Mouse (Mus musculus) stomach, embryonic 16.5 days (tissue): ENCODE measurements at regions not wholly inside any gene's neighbourhood (a gene's known extent, or its start where the extent isn't known, plus 50 kb on each side); places are given as distances from the start of the nearest gene placed in this dataset.

Experiments used
- ATAC-seq: fragments of 200-750 bp; cut with Nextera tagmentation; 2 replicates; pipeline ENCODE4 v1.8.0; 2017; ENCODE audit warnings: moderate number of reproducible peaks, moderate TSS enrichment; ENCODE audit not compliant: insufficient read depth, low FRiP score
- H3K27ac ChIP-seq: fragments of 300-500 bp; sonication (generic); 2 replicates; pipeline ENCODE4 v1.5.1; 2014; ENCODE audit warnings: low read length
- H3K27me3 ChIP-seq: fragments of 300-500 bp; sonication (generic); 2 replicates; pipeline ENCODE4 v1.6.1; 2014; ENCODE audit warnings: low read length, control low read depth, mixed read lengths; ENCODE audit not compliant: control insufficient read depth, insufficient read depth
- H3K36me3 ChIP-seq: fragments of 300-500 bp; sonication (generic); 2 replicates; pipeline ENCODE4 v1.6.1; 2014; ENCODE audit warnings: low read length; ENCODE audit not compliant: control insufficient read depth, insufficient read depth
- H3K4me1 ChIP-seq: fragments of 300-500 bp; sonication (generic); 2 replicates; pipeline ENCODE4 v1.6.1; 2014; ENCODE audit warnings: low read length, control low read depth, mixed read lengths; ENCODE audit not compliant: control insufficient read depth, insufficient read depth
- H3K4me2 ChIP-seq: fragments of 300-500 bp; sonication (generic); 2 replicates; pipeline ENCODE4 v1.6.1; 2014; ENCODE audit warnings: low read depth, low read length, mixed read lengths
- H3K4me3 ChIP-seq: fragments of 300-500 bp; sonication (generic); replicated peaks from 2 replicates; pipeline ENCODE4 v1.5.1; 2014; ENCODE audit warnings: mild to moderate bottlenecking, low read length
- H3K9ac ChIP-seq: fragments of 300-500 bp; sonication (generic); 2 replicates; pipeline ENCODE4 v1.6.1; 2014; ENCODE audit warnings: low read length
- H3K9me3 ChIP-seq: fragments of 300-500 bp; sonication (generic); replicated peaks from 2 replicates; pipeline ENCODE4 v1.6.1; 2016; ENCODE audit warnings: low read length, control low read depth; ENCODE audit not compliant: control insufficient read depth
- whole genome bisulfite sequencing: fragments of 180-500 bp; shearing (Covaris S2); extraction: QIAGEN DNeasy Blood & Tissue Kit; methylation state at CpG from one replicate; pipeline ENCODE4 v1.1.7; 2014; 5-methylcytosine and 5-hydroxymethylcytosine counted together

DNA sequence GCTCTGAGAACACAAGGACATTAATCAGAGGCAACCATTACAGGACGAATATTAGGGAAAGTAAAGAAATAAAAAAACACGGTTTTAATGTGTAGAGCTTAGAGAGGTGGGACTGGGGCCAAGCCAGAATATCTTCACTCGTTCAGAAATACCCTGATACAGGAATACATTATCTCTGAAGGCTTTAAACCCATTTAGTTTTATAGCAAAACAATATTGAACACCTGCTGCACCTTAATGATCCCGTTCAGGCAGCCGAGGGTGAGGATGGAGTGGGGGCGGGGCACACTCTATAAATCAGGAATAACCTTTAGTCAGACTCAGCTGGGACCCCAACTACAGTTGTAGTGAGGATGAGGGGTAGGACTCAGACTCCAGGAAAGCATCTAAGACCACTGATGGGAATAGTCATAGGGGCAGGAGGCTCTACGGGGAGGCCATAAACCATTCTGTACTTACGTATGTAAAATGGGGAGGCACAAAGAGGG lies 508.0 kb upstream of the Adam5 start:
- H3K9me3 ChIP-seq, result peaks cover 5% of the 10 kb centered on the region; the same call in 1 of the 2 replicates
- H3K27ac ChIP-seq, result no peak overlapping the region
- no peak overlapping the region for H3K9ac ChIP-seq
- H3K27me3 ChIP-seq, result no peaks in the 10 kb centered on the region
- WGBS, result 61% methylated on average over 8 of the region's 8 CpGs
- H3K4me1 ChIP-seq, result peaks cover 7% of the 10 kb centered on the region; the same call in 1 of the 2 replicates
- no peak overlapping the region for H3K4me3 ChIP-seq
- no peaks in the 10 kb centered on the region for H3K36me3 ChIP-seq
- H3K4me2 ChIP-seq, result no peak overlapping the region
- ATAC-seq, result no peak

DNA sequence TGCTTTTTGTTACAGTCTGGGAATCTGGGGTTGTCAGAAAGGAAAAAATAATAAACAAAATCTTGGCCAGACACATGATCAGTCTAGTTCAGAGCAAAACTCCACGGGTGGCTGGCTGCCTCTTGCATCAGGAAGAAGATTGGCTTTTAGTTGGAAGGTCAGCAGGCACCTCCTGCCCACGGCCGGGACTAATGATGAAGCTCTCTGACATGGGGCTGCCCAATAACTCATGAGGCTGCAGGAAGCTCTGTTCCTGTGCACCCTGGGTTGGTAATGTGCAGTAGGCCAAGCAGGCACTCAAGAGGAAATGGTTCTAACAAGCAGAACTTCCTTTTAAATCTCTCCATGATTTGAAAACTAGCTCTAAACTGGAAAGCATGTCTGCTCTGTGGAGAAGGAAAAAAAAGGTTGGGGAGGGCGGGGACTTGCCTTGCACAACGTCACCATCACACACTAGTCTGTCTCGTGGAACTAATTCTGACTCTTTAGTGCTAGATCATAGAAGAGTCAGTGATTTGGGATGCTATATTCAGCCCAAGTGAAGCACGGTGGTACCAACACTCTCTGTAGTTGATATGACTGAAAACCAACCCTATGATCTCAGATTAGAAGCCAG lies 507.1 kb upstream of the Adam5 start:
- Histone ChIP-seq H3K9ac (no peak overlapping the region), H3K27me3 (no peaks in the 10 kb centered on the region), H3K9me3 (peaks cover 3% of the 10 kb centered on the region; the same call in 1 of the 2 replicates), H3K4me2 (no peak overlapping the region), H3K4me1 (peaks cover 7% of the 10 kb centered on the region; the same call in 1 of the 2 replicates), H3K4me3 (no peak overlapping the region), H3K27ac (no peak overlapping the region), H3K36me3 (no peaks in the 10 kb centered on the region)
- ATAC-seq, result no peak
- 47% methylated on average over 7 of the region's 7 CpGs for WGBS

GRCm38 (mm10) chr8:25329791-25330190 lies 505.6 kb upstream of the Adam5 start:
- H3K9ac ChIP-seq, result no peak overlapping the region
- H3K4me1 ChIP-seq, result peaks cover 7% of the 10 kb centered on the region; the same call in 1 of the 2 replicates
- no peaks in the 10 kb centered on the region for H3K36me3 ChIP-seq
- no peak overlapping the region for H3K4me3 ChIP-seq
- H3K27ac ChIP-seq, result no peak overlapping the region
- 44% methylated on average over 1 of the region's 1 CpGs for WGBS
- no peaks in the 10 kb centered on the region for H3K27me3 ChIP-seq
- H3K4me2 ChIP-seq, result no peak overlapping the region
- no peak; the same call in 1 of the 2 replicates for ATAC-seq
- no peaks in the 10 kb centered on the region for H3K9me3 ChIP-seq

- Histone ChIP-seq H3K4me3 (no peak overlapping the region), H3K9me3 (no peaks in the 10 kb centered on the region), H3K27ac (no peak overlapping the region), H3K4me2 (no peak overlapping the region), H3K4me1 (peaks cover 7% of the 10 kb centered on the region; the same call in 1 of the 2 replicates), H3K27me3 (no peaks in the 10 kb centered on the region), H3K36me3 (no peaks in the 10 kb centered on the region), H3K9ac (no peak overlapping the region)
- ATAC-seq, result no peak
- 69% methylated on average over 3 of the region's 3 CpGs for WGBS
These were observed 504.1 kb upstream of the Adam5 start for GRCm38 (mm10) chr8:25328318-25328717.

DNA sequence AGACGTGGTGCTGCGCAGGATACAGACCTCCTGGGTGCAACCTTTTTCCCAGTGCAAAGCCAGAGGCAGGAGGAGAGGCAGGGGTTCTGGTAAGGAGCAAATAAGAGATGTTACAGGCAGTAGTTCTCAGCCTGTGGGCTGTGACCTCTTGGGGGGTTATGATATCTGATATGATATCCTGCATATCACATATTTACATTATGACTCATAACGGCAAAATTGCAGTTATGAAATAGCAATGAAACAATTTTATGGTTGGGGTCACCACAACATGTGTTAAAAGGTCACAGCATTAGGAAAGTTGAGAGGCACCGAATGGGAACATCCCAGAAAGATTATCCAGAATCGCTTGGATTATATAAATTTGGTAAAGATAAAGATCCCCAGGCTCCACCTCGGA lies 502.8 kb upstream of the Adam5 start:
- H3K36me3 ChIP-seq, result no peaks in the 10 kb centered on the region
- H3K9me3 ChIP-seq, result no peaks in the 10 kb centered on the region
- no peak for ATAC-seq
- no peak overlapping the region for H3K9ac ChIP-seq
- no peak overlapping the region for H3K27ac ChIP-seq
- no peaks in the 10 kb centered on the region for H3K27me3 ChIP-seq
- H3K4me1 ChIP-seq, result peaks cover 7% of the 10 kb centered on the region; the same call in 1 of the 2 replicates
- no peak overlapping the region for H3K4me3 ChIP-seq
- no peak overlapping the region for H3K4me2 ChIP-seq
- 81% methylated on average over 6 of the region's 6 CpGs for WGBS

DNA sequence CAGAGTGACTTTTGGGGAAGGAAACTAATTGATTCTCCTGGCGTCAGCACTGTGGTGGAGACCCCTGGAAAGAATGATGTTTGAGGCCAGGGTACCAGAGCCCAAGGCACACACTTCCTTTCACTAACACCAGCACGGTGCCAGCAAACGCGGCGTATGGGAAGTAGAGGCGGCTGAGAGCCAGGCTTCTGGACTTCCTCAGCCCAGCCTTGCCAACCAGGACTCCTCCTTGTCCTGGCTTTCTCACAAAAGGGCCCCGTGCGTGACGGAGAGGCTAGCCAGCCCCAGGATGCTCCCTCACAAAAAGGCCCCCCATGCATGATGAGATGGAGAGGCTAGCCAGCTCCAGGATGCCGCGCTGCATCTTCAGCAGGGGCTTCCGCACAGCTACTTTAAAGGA lies 502.1 kb upstream of the Adam5 start:
- H3K36me3 ChIP-seq, result no peaks in the 10 kb centered on the region
- WGBS, result 72% methylated on average over 12 of the region's 12 CpGs
- ATAC-seq, result no peak
- no peaks in the 10 kb centered on the region for H3K9me3 ChIP-seq
- peaks cover 7% of the 10 kb centered on the region; the same call in 1 of the 2 replicates for H3K4me1 ChIP-seq
- no peaks in the 10 kb centered on the region for H3K27me3 ChIP-seq
- no peak overlapping the region for H3K27ac ChIP-seq
- no peak overlapping the region for H3K4me2 ChIP-seq
- no peak overlapping the region for H3K4me3 ChIP-seq
- no peak overlapping the region for H3K9ac ChIP-seq

DNA sequence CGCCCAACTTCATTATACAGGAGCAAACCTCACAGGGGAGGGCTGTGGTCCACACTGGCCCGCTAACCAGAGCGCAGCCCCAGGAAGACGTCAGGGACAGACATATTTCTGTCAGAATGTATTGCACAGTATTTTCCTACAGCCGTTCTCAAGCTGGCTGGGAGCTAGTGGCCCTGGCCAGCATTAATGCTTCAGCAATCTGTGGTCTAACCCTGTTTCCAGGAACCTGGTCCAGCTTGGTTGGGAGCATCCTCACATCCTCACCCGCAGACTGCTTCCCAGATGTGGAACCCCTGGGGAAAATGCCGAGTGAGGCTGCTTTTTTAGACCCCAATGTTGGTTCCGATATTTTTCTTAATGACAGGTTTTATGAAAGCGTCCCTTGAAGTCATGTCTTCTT lies 500.6 kb upstream of the Adam5 start:
- Histone ChIP-seq H3K9ac (no peak overlapping the region), H3K27me3 (no peaks in the 10 kb centered on the region), H3K9me3 (no peaks in the 10 kb centered on the region), H3K4me2 (no peak overlapping the region), H3K36me3 (no peaks in the 10 kb centered on the region), H3K4me3 (no peak overlapping the region), H3K4me1 (peaks cover 5% of the 10 kb centered on the region; the same call in 1 of the 2 replicates), H3K27ac (no peak overlapping the region)
- ATAC-seq, result no peak
- WGBS, result 75% methylated on average over 9 of the region's 9 CpGs

- H3K36me3 ChIP-seq, result no peaks in the 10 kb centered on the region
- H3K9me3 ChIP-seq, result no peaks in the 10 kb centered on the region
- H3K4me1 ChIP-seq, result no peaks in the 10 kb centered on the region
- peak overlapping the region; percentile 26; the same call in 1 of the 2 replicates for H3K27ac ChIP-seq
- no peak overlapping the region for H3K9ac ChIP-seq
- H3K4me2 ChIP-seq, result peak overlapping the region; percentile 14; the same call in 1 of the 2 replicates
- ATAC-seq, result no peak
- no peak overlapping the region for H3K4me3 ChIP-seq
- 30% methylated on average over 19 of the region's 19 CpGs for WGBS
- no peaks in the 10 kb centered on the region for H3K27me3 ChIP-seq
These were observed 499.7 kb upstream of the Adam5 start for GRCm38 (mm10) chr8:25323643-25324420.

- no peaks in the 10 kb centered on the region for H3K4me1 ChIP-seq
- no peak overlapping the region for H3K4me2 ChIP-seq
- no peaks in the 10 kb centered on the region for H3K9me3 ChIP-seq
- WGBS, result 82% methylated on average over 4 of the region's 4 CpGs
- H3K36me3 ChIP-seq, result no peaks in the 10 kb centered on the region
- H3K27me3 ChIP-seq, result no peaks in the 10 kb centered on the region
- no peak for ATAC-seq
- H3K9ac ChIP-seq, result no peak overlapping the region
- no peak overlapping the region for H3K4me3 ChIP-seq
- H3K27ac ChIP-seq, result no peak overlapping the region
These were observed 492.2 kb upstream of the Adam5 start for GRCm38 (mm10) chr8:25316383-25316782.
